Mouse (Mus musculus) kidney, embryonic 16.5 days (tissue): Measurements from ENCODE around the gene Zbtb24. TPM values are rescaled to one million over a fixed set of nuclear protein-coding genes. Genes with fewer than 3 reads are reported as not detected.
"Not testable (repeated sequence)": the region's sequence is repeated elsewhere in the genome, so short reads cannot be mapped to it uniquely, and the experiment has no call there.

ENCODE experiments used
- ATAC-seq: fragments of 200-750 bp; cut with Nextera tagmentation; 2 replicates; pipeline ENCODE4 v1.8.0; 2017; ENCODE audit warnings: moderate TSS enrichment; ENCODE audit not compliant: low FRiP score, low TSS enrichment
- H3K27ac ChIP-seq: fragments of 300-500 bp; sonication (generic); 2 replicates; pipeline ENCODE4 v1.5.1; 2014; ENCODE audit warnings: low read length
- H3K27me3 ChIP-seq: fragments of 300-500 bp; sonication (generic); 2 replicates; pipeline ENCODE4 v1.6.1; 2014; ENCODE audit warnings: low read length, control low read depth, mixed read lengths; ENCODE audit not compliant: insufficient read depth
- H3K36me3 ChIP-seq: fragments of 300-500 bp; sonication (generic); 2 replicates; pipeline ENCODE4 v1.6.1; 2014; ENCODE audit warnings: low read length, control low read depth, mixed read lengths; ENCODE audit not compliant: insufficient read depth
- H3K4me1 ChIP-seq: fragments of 300-500 bp; sonication (generic); 2 replicates; pipeline ENCODE4 v1.6.1; 2014; ENCODE audit warnings: low read length, control low read depth, mixed read lengths; ENCODE audit not compliant: insufficient read depth
- H3K4me2 ChIP-seq: fragments of 300-500 bp; sonication (generic); replicated peaks from 2 replicates; pipeline ENCODE4 v1.6.1; 2014; ENCODE audit warnings: low read depth, low read length
- H3K4me3 ChIP-seq: fragments of 300-500 bp; sonication (generic); 2 replicates; pipeline ENCODE4 v1.5.1; 2014; ENCODE audit warnings: mild to moderate bottlenecking, low read length
- H3K9ac ChIP-seq: fragments of 300-500 bp; sonication (generic); replicated peaks from 2 replicates; pipeline ENCODE4 v1.6.1; 2014; ENCODE audit warnings: low read length
- H3K9me3 ChIP-seq: fragments of 300-500 bp; sonication (generic); 2 replicates; pipeline ENCODE4 v1.6.1; 2016; ENCODE audit warnings: low read length, control low read depth
- whole genome bisulfite sequencing: fragments of 180-500 bp; shearing (Covaris S2); extraction: QIAGEN DNeasy Blood & Tissue Kit; methylation state at CpG from one replicate; pipeline ENCODE4 v1.1.7; 2014; 5-methylcytosine and 5-hydroxymethylcytosine counted together
- polyA plus RNA-seq: library from polyadenylated mRNA; unstranded; fragments of >200 nt; fragmentation: Nextera tagmentation; extraction: Ambion mirVana; gene quantifications from 2 replicates; pipeline ENCODE4 v1.2.1, GENCODE M21; 2015

The Zbtb24 gene
- polyA plus RNA-seq = 19.7 and 19.8 TPM in 2 replicates

GRCm38 (mm10) chr10:41450137-41450670 lies at the start of gene Zbtb24:
Gene Zbtb24, plus strand, starts transcription at chr10:41450383.
- peaks cover 15% of the 10 kb centered on the region for H3K36me3 ChIP-seq
- peak; percentile 96 for ATAC-seq
- peak within 1 kb of the TSS; percentile 98 for H3K4me3 ChIP-seq
- H3K9ac ChIP-seq = peak within 1 kb of the TSS; percentile 92
- H3K4me1 ChIP-seq = peaks cover 21% of the 10 kb centered on the region
- under 1% methylated on average over 49 of the region's 49 CpGs for WGBS
- no peaks in the 10 kb centered on the region for H3K27me3 ChIP-seq
- H3K9me3 ChIP-seq = no peaks in the 10 kb centered on the region
- H3K27ac ChIP-seq = peak within 1 kb of the TSS; percentile 70
- H3K4me2 ChIP-seq = peak within 1 kb of the TSS; percentile 60

DNA sequence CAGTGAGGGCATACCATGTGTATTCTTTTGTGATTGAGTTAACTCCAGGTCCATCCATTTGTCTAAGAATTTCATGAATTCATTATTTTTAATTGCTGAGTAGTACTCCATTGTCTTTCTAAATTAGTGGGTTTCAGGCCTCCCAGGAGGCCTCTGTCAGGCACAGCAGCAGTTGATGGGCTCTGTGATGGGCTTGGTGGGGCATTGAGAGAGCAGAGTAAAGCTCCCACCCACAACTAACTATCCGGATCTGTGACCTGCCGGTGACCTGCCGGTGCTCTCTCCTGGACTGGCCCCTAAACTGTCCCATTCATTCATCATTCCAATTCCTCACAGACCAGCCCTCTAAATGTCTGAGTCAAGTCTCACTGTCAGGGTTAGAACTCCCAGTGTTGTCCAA lies 49.1 kb upstream of the Zbtb24 start:
- Histone ChIP-seq H3K36me3 (no peaks in the 10 kb centered on the region), H3K9me3 (no peaks in the 10 kb centered on the region), H3K27me3 (no peaks in the 10 kb centered on the region), H3K4me1 (no peaks in the 10 kb centered on the region), H3K9ac (no peak overlapping the region), H3K27ac (no peak overlapping the region), H3K4me3 (no peak overlapping the region), H3K4me2 (no peak overlapping the region)
- WGBS = 82% methylated on average over 3 of the region's 3 CpGs
- ATAC-seq = no peak

DNA sequence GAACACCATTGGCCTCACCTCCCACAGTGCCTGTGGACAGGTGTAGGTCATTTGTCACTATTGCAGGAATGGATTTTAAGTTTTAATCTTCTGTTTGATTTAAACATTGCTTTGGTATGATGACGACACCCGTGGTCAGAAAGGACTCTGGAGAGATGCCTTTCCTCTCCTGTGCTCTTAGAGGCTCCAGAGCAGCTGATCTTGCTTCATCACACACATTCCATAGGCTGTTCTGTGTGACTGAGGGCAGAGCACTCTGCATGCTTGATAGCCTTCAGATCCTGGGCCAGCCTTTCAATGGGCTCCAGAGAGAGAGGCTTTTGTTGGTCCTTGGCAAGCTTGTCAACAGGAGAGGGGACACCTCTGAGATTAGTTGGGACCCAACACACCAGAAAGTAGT lies 46.8 kb upstream of the Zbtb24 start:
- Histone ChIP-seq H3K9me3 (no peaks in the 10 kb centered on the region), H3K4me3 (no peak overlapping the region), H3K4me1 (no peaks in the 10 kb centered on the region), H3K36me3 (no peaks in the 10 kb centered on the region), H3K4me2 (no peak overlapping the region), H3K27me3 (no peaks in the 10 kb centered on the region), H3K27ac (no peak overlapping the region), H3K9ac (no peak overlapping the region)
- no peak for ATAC-seq
- WGBS = 73% methylated on average over 2 of the region's 2 CpGs

GRCm38 (mm10) chr10:41403893-41404612 lies 46.1 kb upstream of the Zbtb24 start:
- 44% methylated on average over 3 of the region's 3 CpGs for WGBS
- Histone ChIP-seq H3K4me3 (no peak overlapping the region), H3K36me3 (no peaks in the 10 kb centered on the region), H3K4me1 (no peaks in the 10 kb centered on the region), H3K9me3 (no peaks in the 10 kb centered on the region), H3K27me3 (no peaks in the 10 kb centered on the region), H3K27ac (no peak overlapping the region), H3K4me2 (no peak overlapping the region), H3K9ac (no peak overlapping the region)
- ATAC-seq = no peak

GRCm38 (mm10) chr10:41410176-41410575 lies 40.0 kb upstream of the Zbtb24 start:
- not testable (repeated sequence) for H3K4me1 ChIP-seq, H3K4me3 ChIP-seq, H3K4me2 ChIP-seq, H3K27ac ChIP-seq, H3K27me3 ChIP-seq, H3K9ac ChIP-seq, ATAC-seq, H3K36me3 ChIP-seq, H3K9me3 ChIP-seq
- 89% methylated on average over 4 of the region's 4 CpGs for WGBS

- H3K36me3 ChIP-seq, H3K4me1 ChIP-seq, ATAC-seq, H3K27me3 ChIP-seq, H3K4me2 ChIP-seq, H3K4me3 ChIP-seq, H3K9ac ChIP-seq, H3K27ac ChIP-seq: not testable (repeated sequence)
- peaks cover 10% of the 10 kb centered on the region for H3K9me3 ChIP-seq
- 94% methylated on average over 1 of the region's 1 CpGs for WGBS
Measured at GRCm38 (mm10) chr10:41410821-41411220, 39.4 kb upstream of the Zbtb24 start.

GRCm38 (mm10) chr10:41413471-41413870 lies 36.7 kb upstream of the Zbtb24 start:
- peaks cover 13% of the 10 kb centered on the region for H3K9me3 ChIP-seq
- H3K4me3 ChIP-seq, ATAC-seq, H3K4me2 ChIP-seq, H3K27ac ChIP-seq, H3K4me1 ChIP-seq, H3K9ac ChIP-seq, H3K36me3 ChIP-seq, H3K27me3 ChIP-seq: not testable (repeated sequence)
- 79% methylated on average over 1 of the region's 1 CpGs for WGBS

GRCm38 (mm10) chr10:41415368-41415767 lies 34.8 kb upstream of the Zbtb24 start:
- ATAC-seq, H3K4me3 ChIP-seq, H3K9me3 ChIP-seq, H3K36me3 ChIP-seq, H3K9ac ChIP-seq, H3K27me3 ChIP-seq, H3K4me2 ChIP-seq, H3K27ac ChIP-seq, H3K4me1 ChIP-seq: not testable (repeated sequence)
- WGBS = 92% methylated on average over 2 of the region's 2 CpGs

GRCm38 (mm10) chr10:41420496-41421200 lies 29.5 kb upstream of the Zbtb24 start:
- Histone ChIP-seq H3K9ac (no peak overlapping the region), H3K27ac (no peak overlapping the region), H3K4me1 (no peaks in the 10 kb centered on the region), H3K27me3 (no peaks in the 10 kb centered on the region), H3K4me2 (no peak overlapping the region), H3K9me3 (peaks cover 4% of the 10 kb centered on the region; the same call in 1 of the 2 replicates), H3K4me3 (no peak overlapping the region), H3K36me3 (no peaks in the 10 kb centered on the region)
- no peak for ATAC-seq
- WGBS = 82% methylated on average over 9 of the region's 9 CpGs

GRCm38 (mm10) chr10:41423681-41424080 lies 26.5 kb upstream of the Zbtb24 start:
- 93% methylated on average over 2 of the region's 2 CpGs for WGBS

More at GRCm38 (mm10) chr10:41423681-41424080, 26.5 kb upstream of the Zbtb24 start:
- no peak for ATAC-seq
- H3K4me2 ChIP-seq = no peak overlapping the region
- no peaks in the 10 kb centered on the region for H3K27me3 ChIP-seq
- no peak overlapping the region for H3K27ac ChIP-seq
- no peak overlapping the region for H3K4me3 ChIP-seq
- H3K36me3 ChIP-seq = no peaks in the 10 kb centered on the region
- H3K4me1 ChIP-seq = no peaks in the 10 kb centered on the region
- H3K9ac ChIP-seq = no peak overlapping the region
- no peaks in the 10 kb centered on the region for H3K9me3 ChIP-seq
